Mouse (Mus musculus): ENCODE measurements at regions not wholly inside any gene's neighbourhood (a gene's known extent, or its start where the extent isn't known, plus 50 kb on each side); places are given as distances from the start of the nearest gene placed in this dataset.

- TF ChIP-seq CTCF (IDR thresholded peaks at IDR 0.05; ENCODE audit: borderline replicate concordance, insufficient read depth, low read length) (no peak), POLR2A (IDR thresholded peaks at IDR 0.05; ENCODE audit: low read depth, low read length) (no peak)
Observed at GRCm38 (mm10) chr3:9886077-9886476, 201.8 kb upstream of the Gm9833 start.

Measured in embryonic fibroblast, embryonic 13.5 days (primary cell).